Mouse (Mus musculus) heart, embryonic 16.5 days (tissue): ENCODE measurements around the gene Vsir. TPM values are rescaled to one million over a fixed set of nuclear protein-coding genes. Genes with fewer than 3 reads are reported as not detected.

Source experiments
- ATAC-seq: fragments of 200-750 bp; cut with Nextera tagmentation; replicated peaks from 2 replicates; pipeline ENCODE4 v1.8.0; 2017; ENCODE audit warnings: moderate number of reproducible peaks; ENCODE audit not compliant: insufficient read depth, low FRiP score; ENCODE audit errors: extremely low read depth
- H3K27ac ChIP-seq: fragments of 300-500 bp; sonication (generic); 2 replicates; pipeline ENCODE4 v1.5.1; 2014; ENCODE audit warnings: mild to moderate bottlenecking, low read length, control low read depth, moderate library complexity
- H3K27me3 ChIP-seq: fragments of 300-500 bp; sonication (generic); 2 replicates; pipeline ENCODE4 v1.6.1; 2014; ENCODE audit warnings: low read length, mixed read lengths; ENCODE audit not compliant: control insufficient read depth, insufficient read depth
- H3K36me3 ChIP-seq: fragments of 300-500 bp; sonication (generic); 2 replicates; pipeline ENCODE4 v1.6.1; 2014; ENCODE audit not compliant: control insufficient read depth, insufficient read depth
- H3K4me1 ChIP-seq: fragments of 300-500 bp; sonication (generic); 2 replicates; pipeline ENCODE4 v1.6.1; 2014; ENCODE audit warnings: low read length, mixed read lengths; ENCODE audit not compliant: control insufficient read depth, insufficient read depth
- H3K4me2 ChIP-seq: fragments of 300-500 bp; sonication (generic); 2 replicates; pipeline ENCODE4 v1.6.1; 2014; ENCODE audit warnings: low read depth, mild to moderate bottlenecking, control low read depth, low read length
- H3K4me3 ChIP-seq: fragments of 300-500 bp; sonication (generic); 2 replicates; pipeline ENCODE4 v1.5.1; 2014; ENCODE audit warnings: mild to moderate bottlenecking, control low read depth, low read length
- H3K9ac ChIP-seq: fragments of 300-500 bp; sonication (generic); 2 replicates; pipeline ENCODE4 v1.6.1; 2014; ENCODE audit warnings: low read length, control low read depth
- H3K9me3 ChIP-seq: fragments of 300-500 bp; sonication (generic); replicated peaks from 2 replicates; pipeline ENCODE4 v1.6.1; 2016; ENCODE audit warnings: low read length; ENCODE audit not compliant: control insufficient read depth
- WGBS: fragments of 180-500 bp; shearing (Covaris S2); extraction: QIAGEN DNeasy Blood & Tissue Kit; methylation state at CpG from one replicate; pipeline ENCODE4 v1.1.7; 2014; 5-methylcytosine and 5-hydroxymethylcytosine counted together
- polyA plus RNA-seq: library from polyadenylated mRNA; unstranded; fragments of >200 nt; fragmentation: Nextera tagmentation; extraction: Ambion mirVana; gene quantifications from 2 replicates; pipeline ENCODE4 v1.2.1, GENCODE M21; 2015

The Vsir gene
- polyA plus RNA-seq, 1 experiment from 2014 or later = 3.3 TPM

DNA sequence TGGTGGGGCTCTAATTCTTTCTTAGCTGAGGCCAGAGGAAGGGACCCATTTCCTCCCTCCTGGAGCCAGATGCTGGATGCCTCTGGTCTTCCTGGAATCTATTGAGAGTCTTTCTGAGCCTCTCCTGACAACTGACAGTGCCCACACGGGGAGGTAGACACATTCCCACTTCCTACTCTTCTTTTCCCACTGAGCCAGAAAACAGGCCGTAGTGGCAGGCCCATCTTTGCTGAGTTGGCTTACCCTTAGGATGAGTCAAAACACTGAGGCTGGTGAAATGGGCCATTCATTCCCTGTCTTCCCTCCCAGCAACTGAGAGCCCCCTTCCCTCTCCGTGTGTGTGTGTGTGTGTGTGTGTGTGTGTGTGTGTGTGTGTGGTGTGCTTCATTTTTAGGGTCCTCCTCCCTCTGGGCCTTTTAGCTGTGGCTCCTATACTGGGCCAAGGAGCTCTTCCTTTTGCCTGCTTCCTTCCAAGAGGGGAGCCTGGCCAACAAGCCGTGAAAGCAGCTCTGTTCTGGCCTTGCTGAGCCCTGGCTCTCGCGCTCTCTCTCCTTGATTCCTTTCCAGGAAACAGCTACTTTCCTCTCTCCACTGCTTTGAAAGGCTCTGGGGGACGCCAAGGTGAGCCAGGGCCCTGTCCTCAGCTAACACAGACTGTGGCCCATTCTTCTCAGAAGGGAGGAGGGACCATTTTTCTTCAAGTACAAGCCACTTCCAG is 59.0 kb downstream of the Vsir start:
- no peak overlapping the region for H3K9ac ChIP-seq
- 42% methylated on average over 7 of the region's 7 CpGs for WGBS
- no peaks in the 10 kb centered on the region for H3K9me3 ChIP-seq
- H3K27ac ChIP-seq = no peak overlapping the region
- H3K36me3 ChIP-seq = no peaks in the 10 kb centered on the region
- no peak overlapping the region for H3K4me2 ChIP-seq
- peaks cover 9% of the 10 kb centered on the region; the same call in 1 of the 2 replicates for H3K27me3 ChIP-seq
- H3K4me3 ChIP-seq = no peak overlapping the region
- H3K4me1 ChIP-seq = 0 out of 2 replicates have a peak, but pooled peaks cover 4% of the 10 kb centered on the region
- no peak; the same call in 1 of the 2 replicates for ATAC-seq

DNA sequence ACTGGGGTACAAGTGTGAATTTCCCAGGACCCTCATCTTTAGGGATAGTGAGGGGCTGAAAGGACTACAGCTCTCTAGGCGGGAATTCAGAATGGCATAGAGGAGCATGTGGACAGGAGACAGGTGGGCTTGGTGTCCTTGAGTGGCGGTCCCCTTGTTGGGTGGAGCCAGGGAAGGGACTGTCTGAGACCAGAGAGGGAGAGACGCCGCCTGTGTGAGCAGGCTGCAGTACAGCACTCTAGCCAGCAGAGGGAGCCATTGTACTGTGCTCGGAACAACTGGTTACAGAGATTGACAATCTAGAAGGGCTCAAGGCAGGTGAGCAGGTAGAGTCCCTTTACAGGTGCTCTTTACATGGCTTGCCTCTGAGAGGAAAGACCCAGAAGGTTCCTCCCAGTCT is 61.2 kb downstream of the Vsir start:
- no peak overlapping the region for H3K9ac ChIP-seq
- H3K4me3 ChIP-seq = no peak overlapping the region
- no peak overlapping the region for H3K27ac ChIP-seq
- H3K4me2 ChIP-seq = no peak overlapping the region
- ATAC-seq = no peak
- H3K27me3 ChIP-seq = peaks cover 17% of the 10 kb centered on the region; the same call in 1 of the 2 replicates
- 0 out of 2 replicates have a peak, but pooled peaks cover 4% of the 10 kb centered on the region for H3K4me1 ChIP-seq
- 1% methylated on average over 5 of the region's 5 CpGs for WGBS
- no peaks in the 10 kb centered on the region for H3K9me3 ChIP-seq
- H3K36me3 ChIP-seq = no peaks in the 10 kb centered on the region

DNA sequence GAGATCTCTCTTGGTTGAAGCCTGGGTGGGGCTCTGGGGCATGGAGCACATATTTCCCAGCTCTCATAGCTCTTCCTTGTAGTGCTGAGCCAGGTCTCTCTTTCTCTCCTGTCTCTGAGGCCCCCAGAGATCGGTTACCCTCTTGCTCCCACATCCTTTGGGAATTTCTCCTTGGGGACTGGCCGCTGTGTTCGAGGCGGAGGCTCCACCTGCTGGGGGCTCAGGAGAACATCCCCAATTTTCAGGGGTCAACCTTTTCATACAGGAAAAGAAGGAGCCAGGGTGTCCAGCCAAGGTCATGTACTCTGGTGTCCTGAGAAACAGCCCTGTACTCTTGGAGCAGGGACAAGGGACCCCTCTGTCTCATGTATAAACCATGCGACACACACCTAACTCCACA is 65.1 kb downstream of the Vsir start:
- peaks cover 14% of the 10 kb centered on the region; the same call in 1 of the 2 replicates for H3K27me3 ChIP-seq
- H3K27ac ChIP-seq = no peak overlapping the region
- H3K9ac ChIP-seq = no peak overlapping the region
- ATAC-seq = no peak
- 21% methylated on average over 5 of the region's 5 CpGs for WGBS
- no peak overlapping the region for H3K4me3 ChIP-seq
- H3K4me2 ChIP-seq = no peak overlapping the region
- no peaks in the 10 kb centered on the region for H3K9me3 ChIP-seq
- H3K4me1 ChIP-seq = no peaks in the 10 kb centered on the region
- no peaks in the 10 kb centered on the region for H3K36me3 ChIP-seq

DNA sequence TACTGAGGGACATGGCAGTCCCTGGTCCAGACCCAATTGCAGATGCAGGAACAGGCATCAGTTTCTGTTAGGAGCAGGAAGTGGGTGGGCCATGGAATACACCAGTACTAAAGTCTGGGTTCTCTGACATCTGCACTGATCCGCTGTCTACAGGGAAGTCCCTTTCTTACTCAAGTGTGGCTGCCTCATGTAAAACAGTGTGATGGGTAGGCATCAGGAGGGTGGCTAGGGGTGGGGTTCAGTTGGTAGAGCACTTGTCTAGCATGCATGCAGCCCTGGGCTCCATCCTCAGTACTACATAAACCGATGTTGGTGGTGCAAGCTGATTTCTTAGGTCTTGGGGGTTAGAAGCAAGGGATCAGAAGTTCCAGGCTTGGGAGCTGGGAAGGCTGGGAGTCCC is 67.1 kb downstream of the Vsir start:
- no peak for ATAC-seq
- no peaks in the 10 kb centered on the region for H3K4me1 ChIP-seq
- WGBS = 81% methylated on average over 2 of the region's 2 CpGs
- H3K9ac ChIP-seq = no peak overlapping the region
- peaks cover 14% of the 10 kb centered on the region; the same call in 1 of the 2 replicates for H3K27me3 ChIP-seq
- H3K4me2 ChIP-seq = no peak overlapping the region
- no peaks in the 10 kb centered on the region for H3K9me3 ChIP-seq
- no peaks in the 10 kb centered on the region for H3K36me3 ChIP-seq
- no peak overlapping the region for H3K27ac ChIP-seq
- no peak overlapping the region for H3K4me3 ChIP-seq

DNA sequence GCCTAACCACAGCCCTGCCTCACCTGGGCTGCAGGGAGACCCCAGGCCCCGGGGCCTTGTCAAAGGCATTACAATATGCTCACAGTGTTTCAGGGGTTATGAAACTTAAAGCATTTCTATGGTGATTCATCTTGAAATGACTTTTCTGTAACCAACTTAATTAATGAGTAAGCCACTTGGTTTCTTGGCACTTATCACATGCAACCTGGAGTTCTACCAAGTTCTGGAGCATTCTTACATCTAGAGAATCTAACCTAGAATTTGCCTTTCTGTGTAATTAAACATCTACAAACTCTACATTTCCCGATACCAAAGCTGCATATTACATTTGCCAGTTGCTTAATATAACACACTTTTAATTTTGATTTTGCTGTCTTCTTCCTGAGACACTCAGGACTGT is 70.4 kb downstream of the Vsir start:
- WGBS = 70% methylated on average over 2 of the region's 2 CpGs

DNA sequence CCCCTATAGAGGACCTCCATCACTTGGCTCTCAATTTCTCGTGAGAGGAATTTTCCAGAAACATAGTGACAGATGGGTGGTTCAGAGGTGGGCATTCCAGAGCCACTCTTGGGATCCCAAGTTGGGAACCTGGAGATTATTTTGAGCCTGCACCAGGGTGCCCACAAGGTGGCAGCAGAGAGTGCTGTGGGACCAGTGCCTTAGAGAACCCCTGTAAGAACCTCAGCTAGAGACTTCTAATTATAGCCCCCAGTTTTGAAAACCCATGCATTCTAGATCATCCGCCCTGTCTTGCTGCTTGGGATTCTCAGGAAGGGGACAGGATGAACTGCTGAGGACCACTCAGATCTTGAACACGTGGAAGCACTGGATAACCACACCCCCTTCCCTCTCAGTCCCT is 71.5 kb downstream of the Vsir start:
- Histone ChIP-seq H3K36me3 (no peaks in the 10 kb centered on the region), H3K4me2 (no peak overlapping the region), H3K4me1 (no peaks in the 10 kb centered on the region), H3K27ac (no peak overlapping the region), H3K4me3 (no peak overlapping the region), H3K9me3 (no peaks in the 10 kb centered on the region), H3K9ac (no peak overlapping the region), H3K27me3 (no peaks in the 10 kb centered on the region)
- WGBS = 5% methylated on average over 3 of the region's 3 CpGs
- ATAC-seq = no peak; the same call in 1 of the 2 replicates

More for the DNA sequence above, 70.4 kb downstream of the Vsir start:
- no peak overlapping the region for H3K27ac ChIP-seq
- H3K9ac ChIP-seq = no peak overlapping the region
- no peaks in the 10 kb centered on the region for H3K4me1 ChIP-seq
- H3K9me3 ChIP-seq = no peaks in the 10 kb centered on the region
- ATAC-seq = no peak
- H3K4me2 ChIP-seq = no peak overlapping the region
- no peak overlapping the region for H3K4me3 ChIP-seq
- 0 out of 2 replicates have a peak, but pooled peaks cover 2% of the 10 kb centered on the region for H3K27me3 ChIP-seq
- H3K36me3 ChIP-seq = no peaks in the 10 kb centered on the region

DNA sequence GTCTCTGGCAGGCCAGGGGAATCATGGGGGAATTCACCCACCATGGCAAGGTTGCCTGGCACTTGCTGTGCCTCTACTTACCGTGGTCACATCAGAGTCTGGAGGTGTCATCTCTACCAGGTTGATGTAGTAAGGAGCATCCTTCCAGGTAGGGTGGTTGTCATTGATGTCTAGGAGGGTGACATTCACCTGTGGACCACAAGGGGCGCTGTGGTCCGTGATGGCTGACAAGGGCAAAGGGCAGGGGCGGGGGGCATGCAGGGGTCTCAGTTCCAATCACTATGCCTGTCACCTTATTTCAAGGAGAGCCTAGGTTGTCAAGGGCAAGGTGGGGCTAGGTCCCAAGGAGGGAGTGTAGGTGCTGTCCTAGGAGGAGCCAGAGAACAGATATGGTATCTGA is 73.0 kb downstream of the Vsir start:
- 30% methylated on average over 4 of the region's 4 CpGs for WGBS
- Histone ChIP-seq H3K9me3 (no peaks in the 10 kb centered on the region), H3K4me1 (no peaks in the 10 kb centered on the region), H3K4me2 (no peak overlapping the region), H3K36me3 (no peaks in the 10 kb centered on the region), H3K27me3 (no peaks in the 10 kb centered on the region), H3K27ac (no peak overlapping the region), H3K4me3 (no peak overlapping the region), H3K9ac (no peak overlapping the region)
- no peak for ATAC-seq

Other genes starting within 250 kb of the Vsir start
- 6.7 and 8.6 TPM in 2 replicates for gene Spock2, start 240.6 kb upstream of the Vsir start, polyA plus RNA-seq
- gene Chst3, start 127.6 kb upstream of the Vsir start, polyA plus RNA-seq = 0.46 and 0.57 TPM in 2 replicates
- 130 and 143 TPM in 2 replicates for gene Psap, start 69.2 kb upstream of the Vsir start, polyA plus RNA-seq
- 0.24 and 0.28 TPM in 2 replicates for gene Gm17455, start 52.9 kb downstream of the Vsir start, polyA plus RNA-seq